In the genomic region with DNA sequence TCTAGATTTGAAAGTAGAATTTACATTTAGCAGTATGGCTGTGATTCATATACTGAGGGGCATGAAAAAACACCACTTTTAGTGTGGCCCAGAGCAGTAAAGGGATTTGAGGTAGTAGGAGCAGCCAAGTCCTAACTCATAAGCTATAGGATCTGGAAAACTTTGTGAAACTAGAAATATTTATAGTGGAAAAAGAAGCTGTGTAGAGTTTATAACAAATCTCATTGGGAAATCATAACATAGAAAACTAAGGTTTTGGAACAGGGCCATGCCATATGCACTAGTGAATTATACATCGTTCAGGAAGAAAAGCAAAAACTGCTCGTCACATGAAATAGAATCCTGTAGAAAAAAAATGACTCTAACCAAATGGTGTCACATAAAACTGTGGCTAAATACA, we compare ENCODE assay signal across 28 mouse cellular contexts.
DNase-seq lines count a peak whose midpoint lies in the region; ATAC-seq and TF ChIP-seq lines count a peak whose summit lies in the region.
"Had no signal": no experiment of that assay in that cellular context is flagged by ENCODE, and none has a peak within 500 bp of the region (broad histone marks: within the 10 kb centered on the region; RNA-seq: fewer than 3 reads in every experiment).

No protein-coding gene starts in this region.

- no peak for ATAC-seq in embryonic facial prominence, embryonic 14.5 days (ENCODE audit: low read depth)
- peak; percentile 14; the same call in 1 of the 2 replicates for ATAC-seq in stomach, embryonic 14.5 days (ENCODE audit: insufficient number of reproducible peaks, insufficient read depth, low FRiP score, low read depth)
- ATAC-seq in stomach, postnatal 0 days (ENCODE audit: low FRiP score, low TSS enrichment), result no peak
- ATAC-seq: activated CD4-positive, CD25-positive, alpha-beta regulatory T cell, adult 4 months; hindbrain, embryonic 16.5 days; intestine, postnatal 0 days; midbrain, embryonic 13.5 days had no signal

- WGBS in embryonic facial prominence, embryonic 14.5 days, result 35% methylated on average over 2 of the region's 2 CpGs
- 87% methylated on average over 2 of the region's 2 CpGs for WGBS in embryonic facial prominence, embryonic 10.5 days
- 44% methylated on average over 2 of the region's 2 CpGs for WGBS in stomach, embryonic 14.5 days
- 29% methylated on average over 2 of the region's 2 CpGs for WGBS in stomach, postnatal 0 days

- no peak overlapping the region for H3K4me3 ChIP-seq in embryonic facial prominence, embryonic 14.5 days (ENCODE audit: low read depth, low read length)
- no peak overlapping the region for H3K4me3 ChIP-seq in embryonic facial prominence, embryonic 10.5 days
- H3K4me3 ChIP-seq in stomach, embryonic 14.5 days (ENCODE audit: low read depth, low read length), result no peak overlapping the region
- no peak overlapping the region for H3K4me3 ChIP-seq in stomach, postnatal 0 days (ENCODE audit: low read depth, low read length)
- H3K4me3 ChIP-seq: embryonic facial prominence, embryonic 15.5 days; heart, embryonic 12.5 days; hindbrain, embryonic 10.5 days; kidney, embryonic 15.5 days; liver, embryonic 13.5 days; megakaryocyte, embryonic 14.5 days; midbrain, embryonic 13.5 days had no signal

- H3K9ac ChIP-seq in embryonic facial prominence, embryonic 14.5 days (ENCODE audit: low read depth, low read length), result no peak overlapping the region
- no peak overlapping the region for H3K9ac ChIP-seq in stomach, embryonic 14.5 days (replicated peaks; ENCODE audit: low read depth, low read length)
- H3K9ac ChIP-seq in stomach, postnatal 0 days (ENCODE audit: low read length), result no peak overlapping the region
- H3K9ac ChIP-seq: embryonic facial prominence, embryonic 15.5 days; heart, embryonic 12.5 days; kidney, embryonic 15.5 days; liver, embryonic 13.5 days; midbrain, embryonic 13.5 days had no signal

- H3K4me2 ChIP-seq in embryonic facial prominence, embryonic 14.5 days (ENCODE audit: low read depth, low read length), result no peak overlapping the region
- no peak overlapping the region for H3K4me2 ChIP-seq in stomach, embryonic 14.5 days (replicated peaks; ENCODE audit: low read depth, low read length)
- no peak overlapping the region for H3K4me2 ChIP-seq in stomach, postnatal 0 days (replicated peaks; ENCODE audit: low read depth)
- H3K4me2 ChIP-seq: embryonic facial prominence, embryonic 15.5 days; heart, embryonic 12.5 days; kidney, embryonic 15.5 days; liver, embryonic 13.5 days; midbrain, embryonic 13.5 days had no signal

- no peak for TF ChIP-seq CTCF in stomach, postnatal 0 days (IDR thresholded peaks at IDR 0.05; ENCODE audit: low read depth)

- no peak for TF ChIP-seq EP300 in stomach, postnatal 0 days (optimal IDR thresholded peaks at IDR 0.05)

- intact Hi-C loops in left cerebral cortex, postnatal 36 days (cut with DNase I), result no loop called here

- H3K9me3 ChIP-seq in embryonic facial prominence, embryonic 14.5 days (ENCODE audit: control insufficient read depth, low read length), result no peaks in the 10 kb centered on the region
- no peaks in the 10 kb centered on the region for H3K9me3 ChIP-seq in embryonic facial prominence, embryonic 10.5 days
- no peaks in the 10 kb centered on the region for H3K9me3 ChIP-seq in stomach, embryonic 14.5 days (ENCODE audit: control insufficient read depth, low read depth, low read length)
- no peaks in the 10 kb centered on the region for H3K9me3 ChIP-seq in stomach, postnatal 0 days (ENCODE audit: control insufficient read depth, low read length)
- H3K9me3 ChIP-seq: embryonic facial prominence, embryonic 15.5 days; heart, embryonic 12.5 days; hindbrain, embryonic 10.5 days; kidney, embryonic 15.5 days; liver, embryonic 13.5 days; midbrain, embryonic 13.5 days had no signal

- no peaks in the 10 kb centered on the region for H3K36me3 ChIP-seq in embryonic facial prominence, embryonic 14.5 days (ENCODE audit: control insufficient read depth, insufficient read depth, low read length)
- H3K36me3 ChIP-seq in embryonic facial prominence, embryonic 10.5 days (replicated peaks), result no peaks in the 10 kb centered on the region
- no peaks in the 10 kb centered on the region for H3K36me3 ChIP-seq in stomach, embryonic 14.5 days (ENCODE audit: control insufficient read depth, insufficient read depth, low read length)
- H3K36me3 ChIP-seq in stomach, postnatal 0 days (ENCODE audit: control insufficient read depth, insufficient read depth, low read length), result no peaks in the 10 kb centered on the region
- H3K36me3 ChIP-seq: embryonic facial prominence, embryonic 15.5 days; heart, embryonic 12.5 days; hindbrain, embryonic 10.5 days; kidney, embryonic 15.5 days; liver, embryonic 13.5 days; midbrain, embryonic 13.5 days had no signal

- H3K4me1 ChIP-seq in embryonic facial prominence, embryonic 14.5 days (ENCODE audit: control insufficient read depth, insufficient read depth, low read length), result no peaks in the 10 kb centered on the region
- H3K4me1 ChIP-seq in embryonic facial prominence, embryonic 10.5 days, result no peaks in the 10 kb centered on the region
- H3K4me1 ChIP-seq in stomach, embryonic 14.5 days (ENCODE audit: control insufficient read depth, insufficient read depth, low read length), result no peaks in the 10 kb centered on the region
- no peaks in the 10 kb centered on the region for H3K4me1 ChIP-seq in stomach, postnatal 0 days (replicated peaks; ENCODE audit: control insufficient read depth, insufficient read depth)
- H3K4me1 ChIP-seq: embryonic facial prominence, embryonic 15.5 days; heart, embryonic 12.5 days; hindbrain, embryonic 10.5 days; kidney, embryonic 15.5 days; liver, embryonic 13.5 days; megakaryocyte, embryonic 14.5 days; midbrain, embryonic 13.5 days had no signal

- H3K27me3 ChIP-seq in embryonic facial prominence, embryonic 14.5 days (replicated peaks; ENCODE audit: control insufficient read depth, insufficient read depth, low read length), result no peaks in the 10 kb centered on the region
- H3K27me3 ChIP-seq in embryonic facial prominence, embryonic 10.5 days (replicated peaks; ENCODE audit: low read depth, poor library complexity, severe bottlenecking), result no peaks in the 10 kb centered on the region
- no peaks in the 10 kb centered on the region for H3K27me3 ChIP-seq in stomach, embryonic 14.5 days (ENCODE audit: control insufficient read depth, insufficient read depth, low read length)
- H3K27me3 ChIP-seq in stomach, postnatal 0 days (ENCODE audit: control insufficient read depth, insufficient read depth, low read length), result no peaks in the 10 kb centered on the region
- H3K27me3 ChIP-seq: embryonic facial prominence, embryonic 15.5 days; heart, embryonic 12.5 days; kidney, embryonic 15.5 days; liver, embryonic 13.5 days; megakaryocyte, embryonic 14.5 days; midbrain, embryonic 13.5 days had no signal

- no peak overlapping the region for H3K27ac ChIP-seq in embryonic facial prominence, embryonic 14.5 days (replicated peaks; ENCODE audit: low read depth, low read length)
- H3K27ac ChIP-seq in embryonic facial prominence, embryonic 10.5 days (replicated peaks), result no peak overlapping the region
- H3K27ac ChIP-seq in stomach, embryonic 14.5 days (ENCODE audit: low read length), result no peak overlapping the region
- H3K27ac ChIP-seq in stomach, postnatal 0 days (replicated peaks), result no peak overlapping the region
- H3K27ac ChIP-seq: embryonic facial prominence, embryonic 15.5 days; hindbrain, embryonic 10.5 days; kidney, embryonic 15.5 days; liver, embryonic 13.5 days; midbrain, embryonic 13.5 days had no signal

- DNase-seq in embryonic facial prominence, embryonic 14.5 days (ENCODE audit: low spot score), result peak; percentile 80
- DNase-seq in embryonic facial prominence, embryonic 10.5 days (ENCODE audit: low spot score), result no peak
- DNase-seq in left cerebral cortex, adult 11 months (ENCODE audit: low spot score), result peak; percentile 2
- no peak for DNase-seq in left cerebral cortex, postnatal 36 days (ENCODE audit: low spot score in 2 of 2)
- DNase-seq in stomach, postnatal 0 days (ENCODE audit: low spot score), result no peak
- DNase-seq in testis, postnatal 14 days (ENCODE audit: low spot score), result no peak
- DNase-seq: adrenal gland, adult 8-10 months; cerebellum, adult 8-10 months; cerebellum, postnatal 36 days; embryo, embryonic 11 days; gastrocnemius, postnatal 25 days; heart, adult 18-20 months; heart, postnatal 10 days; kidney, postnatal 4 days; liver, embryonic 13.5 days; lung, adult 2 months; retina, postnatal 1 day; thymus, postnatal 25 days had no signal

Comparison
In these comparisons a context has a peak if more than half of its experiments do, and no peak if none do; other contexts are left out.
1. DNase-seq: peak in embryonic facial prominence, embryonic 14.5 days (single experiment) and left cerebral cortex, adult 11 months (single experiment); none in embryonic facial prominence, embryonic 10.5 days (single experiment), left cerebral cortex, postnatal 36 days (0 of 2), stomach, postnatal 0 days (single experiment) and testis, postnatal 14 days (single experiment).